Mouse (Mus musculus) lung, postnatal 0 days (tissue): ENCODE results near the gene BC029722.

Source experiments
- CTCF ChIP-seq: IDR thresholded peaks from 2 replicates; pipeline ENCODE4 v1.5.1; 2016; ENCODE audit warnings: antibody characterized with exemption, mild to moderate bottlenecking
- EP300 ChIP-seq: IDR thresholded peaks from 2 replicates; pipeline ENCODE4 v1.6.1; 2016; ENCODE audit warnings: antibody characterized with exemption, mild to moderate bottlenecking, control low read depth

DNA sequence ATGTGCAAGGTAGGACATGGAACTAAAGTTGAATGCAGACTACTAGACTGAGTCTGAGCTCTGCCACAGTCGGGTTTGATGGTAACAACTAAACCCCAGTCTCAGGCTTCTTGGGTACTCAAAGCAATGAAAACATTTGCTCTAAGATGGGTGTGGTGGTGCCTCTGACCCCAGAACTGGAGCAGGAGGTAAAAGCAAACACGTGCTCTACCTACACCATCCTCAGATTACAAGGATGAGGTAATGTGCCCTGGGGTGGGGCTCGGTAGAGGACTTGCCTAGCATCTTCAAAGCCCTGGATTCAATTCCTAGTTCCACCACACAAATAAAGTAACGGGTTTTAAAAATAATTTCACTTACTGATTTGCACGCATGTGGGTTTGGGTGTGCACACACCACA, 33.3 kb upstream of the BC029722 start:
- TF ChIP-seq CTCF (no peak), EP300 (no peak)
